Comparison of ENCODE assay signal across 29 mouse cellular contexts in the genomic region with DNA sequence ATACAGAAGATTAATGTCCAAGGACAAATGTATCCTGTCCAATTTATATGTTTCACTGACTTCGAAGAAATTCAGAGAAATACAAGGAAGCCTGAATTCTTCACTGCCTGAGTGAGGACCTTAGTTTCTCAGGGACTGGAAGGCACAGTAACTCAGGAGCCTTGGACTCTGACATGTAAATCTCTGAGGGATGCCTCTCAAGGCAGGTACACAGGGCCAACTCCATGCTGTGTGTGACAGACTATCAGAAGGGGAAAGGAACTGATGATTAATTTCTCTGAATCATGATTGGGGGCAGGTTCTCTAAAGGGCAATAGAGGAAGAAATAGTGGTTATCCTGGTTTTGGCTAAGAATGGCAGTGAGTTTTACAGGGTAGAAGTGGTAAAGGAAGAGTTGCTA. TPM values are rescaled to one million over a fixed set of nuclear protein-coding genes. Genes with fewer than 3 reads are reported as not detected.
"Had no signal": no experiment of that assay in that cellular context is flagged by ENCODE, and none has a peak within 500 bp of the region (broad histone marks: within the 10 kb centered on the region; RNA-seq: fewer than 3 reads in every experiment).

No protein-coding gene starts in this region.

- DNase-seq: liver, postnatal 0 days; lung, adult 2 months; lung, postnatal 14 days; lung, postnatal 36 days; midbrain, embryonic 14.5 days; retina, postnatal 1 day; right cerebral cortex, adult 18-20 months; right cerebral cortex, postnatal 25 days; right cerebral cortex, postnatal 4 days; spleen, adult 18-20 months; thymus, adult 2 months; thymus, postnatal 25 days; thymus, postnatal 4 days had no signal

- H3K36me3 ChIP-seq: lung, embryonic 15.5 days; midbrain, embryonic 10.5 days; midbrain, embryonic 12.5 days; neural tube, embryonic 13.5 days; neural tube, embryonic 15.5 days had no signal

- H3K9ac ChIP-seq: liver, postnatal 0 days; lung, embryonic 15.5 days; midbrain, embryonic 12.5 days; neural tube, embryonic 13.5 days; neural tube, embryonic 15.5 days had no signal

- H3K4me1 ChIP-seq: lung, embryonic 15.5 days; midbrain, embryonic 10.5 days; midbrain, embryonic 12.5 days; neural tube, embryonic 13.5 days; neural tube, embryonic 15.5 days had no signal

- H3K27me3 ChIP-seq: lung, embryonic 15.5 days; midbrain, embryonic 12.5 days; neural tube, embryonic 13.5 days; neural tube, embryonic 15.5 days had no signal

- ATAC-seq: liver, postnatal 0 days; lung, postnatal 0 days; midbrain, embryonic 16.5 days had no signal

- H3K4me3 ChIP-seq: lung, embryonic 15.5 days; midbrain, embryonic 10.5 days; midbrain, embryonic 12.5 days; myocyte; neural tube, embryonic 13.5 days; neural tube, embryonic 15.5 days had no signal

- H3K27ac ChIP-seq: lung, embryonic 15.5 days; macrophage; midbrain, embryonic 10.5 days; midbrain, embryonic 12.5 days; neural tube, embryonic 13.5 days; neural tube, embryonic 15.5 days had no signal

- H3K9me3 ChIP-seq: lung, embryonic 15.5 days; midbrain, embryonic 10.5 days; midbrain, embryonic 12.5 days; neural tube, embryonic 13.5 days had no signal

- H3K4me2 ChIP-seq: lung, embryonic 15.5 days; midbrain, embryonic 12.5 days; neural tube, embryonic 13.5 days; neural tube, embryonic 15.5 days had no signal

RNA-seq across cellular contexts. Expression of a gene that starts 18.3 kb away (rescaled TPM):
- total RNA-seq: megakaryocyte progenitor cell, adult 5-6 weeks; megakaryocyte-erythroid progenitor cell, adult 5-6 weeks had no signal
- polyA plus RNA-seq: lung, postnatal 0 days; macrophage; midbrain, embryonic 10.5 days; midbrain, embryonic 12.5 days; midbrain, embryonic 14.5 days; midbrain, embryonic 16.5 days; myocyte; neural tube, embryonic 11.5 days; neural tube, embryonic 13.5 days had no signal

RNA-seq across cellular contexts. Expression of a gene that starts 37.9 kb away (rescaled TPM):
- total RNA-seq: megakaryocyte progenitor cell, adult 5-6 weeks; megakaryocyte-erythroid progenitor cell, adult 5-6 weeks had no signal
- polyA plus RNA-seq: lung, embryonic 15.5 days; lung, postnatal 0 days; macrophage; midbrain, embryonic 10.5 days; midbrain, embryonic 12.5 days; midbrain, embryonic 14.5 days; midbrain, embryonic 16.5 days; myocyte; neural tube, embryonic 11.5 days; neural tube, embryonic 13.5 days; neural tube, embryonic 15.5 days; small intestine, adult 2 months; stomach, embryonic 14.5 days; stomach, embryonic 16.5 days; testis, adult 2 months; thymus, adult 2 months had no signal
